Mouse (Mus musculus): Measurements from ENCODE around the gene Myof. TPM values are rescaled to one million over a fixed set of nuclear protein-coding genes. Genes with fewer than 3 reads are reported as not detected.

The Myof gene
- polyA plus RNA-seq (2017; shearing (Covaris generic)): under 1 TPM; 0.56 to 0.94 TPM

- no peak for ATAC-seq
Observed at GRCm38 (mm10) chr19:38043281-38043981, at the start of gene Myof. Gene Myof (minus strand): TSS chr19:38043577.

- no peak for ATAC-seq
Observed at GRCm38 (mm10) chr19:38091512-38091985, 48.2 kb upstream of the Myof start.

- ATAC-seq: no peak
Observed at GRCm38 (mm10) chr19:38089358-38089757, 46.0 kb upstream of the Myof start.

GRCm38 (mm10) chr19:38086948-38087551, 43.7 kb upstream of the Myof start:
- no peak for ATAC-seq

GRCm38 (mm10) chr19:38085841-38086240, 42.5 kb upstream of the Myof start:
- no peak for ATAC-seq

GRCm38 (mm10) chr19:38082931-38083525, 39.7 kb upstream of the Myof start:
- no peak for ATAC-seq

GRCm38 (mm10) chr19:38081361-38081760, 38.0 kb upstream of the Myof start:
- ATAC-seq: no peak

GRCm38 (mm10) chr19:38077851-38078540, 34.6 kb upstream of the Myof start:
- ATAC-seq: no peak

- no peak for ATAC-seq
Observed at GRCm38 (mm10) chr19:38076251-38076650, 32.9 kb upstream of the Myof start.

- no peak for ATAC-seq
Observed at GRCm38 (mm10) chr19:38075051-38075450, 31.7 kb upstream of the Myof start.

GRCm38 (mm10) chr19:38073226-38073625, 29.8 kb upstream of the Myof start:
- ATAC-seq: no peak

- no peak for ATAC-seq
Observed at GRCm38 (mm10) chr19:38064051-38064450, 20.7 kb upstream of the Myof start.

- ATAC-seq: no peak
Observed at GRCm38 (mm10) chr19:38063201-38063600, 19.8 kb upstream of the Myof start.

GRCm38 (mm10) chr19:38056931-38057330, 13.6 kb upstream of the Myof start:
- ATAC-seq: no peak

- ATAC-seq: no peak
Observed at GRCm38 (mm10) chr19:38056276-38056675, 12.9 kb upstream of the Myof start.

- ATAC-seq: no peak
Observed at GRCm38 (mm10) chr19:38055798-38056197, 12.4 kb upstream of the Myof start.

- peak; percentile 86 for ATAC-seq
Observed at GRCm38 (mm10) chr19:38054720-38055192, 11.4 kb upstream of the Myof start, which contains the start of gene Cep55. Gene Cep55 (plus strand): TSS chr19:38055011.

- ATAC-seq: peak; percentile 69
Observed at GRCm38 (mm10) chr19:38054149-38054719, 10.9 kb upstream of the Myof start.

- no peak for ATAC-seq
Observed at GRCm38 (mm10) chr19:38053227-38054041, 10.1 kb upstream of the Myof start.

- ATAC-seq: no peak
Observed at GRCm38 (mm10) chr19:38049686-38050085, 6.3 kb upstream of the Myof start.

- no peak for ATAC-seq
Observed at GRCm38 (mm10) chr19:38045198-38045597, 1.8 kb upstream of the Myof start.

- no peak for ATAC-seq
Observed at GRCm38 (mm10) chr19:38042261-38042722, 1.1 kb downstream of the Myof start.

Measured in CD4-positive, CD25-positive, alpha-beta regulatory T cell, adult 4 months (primary cell).